In the genomic region with DNA sequence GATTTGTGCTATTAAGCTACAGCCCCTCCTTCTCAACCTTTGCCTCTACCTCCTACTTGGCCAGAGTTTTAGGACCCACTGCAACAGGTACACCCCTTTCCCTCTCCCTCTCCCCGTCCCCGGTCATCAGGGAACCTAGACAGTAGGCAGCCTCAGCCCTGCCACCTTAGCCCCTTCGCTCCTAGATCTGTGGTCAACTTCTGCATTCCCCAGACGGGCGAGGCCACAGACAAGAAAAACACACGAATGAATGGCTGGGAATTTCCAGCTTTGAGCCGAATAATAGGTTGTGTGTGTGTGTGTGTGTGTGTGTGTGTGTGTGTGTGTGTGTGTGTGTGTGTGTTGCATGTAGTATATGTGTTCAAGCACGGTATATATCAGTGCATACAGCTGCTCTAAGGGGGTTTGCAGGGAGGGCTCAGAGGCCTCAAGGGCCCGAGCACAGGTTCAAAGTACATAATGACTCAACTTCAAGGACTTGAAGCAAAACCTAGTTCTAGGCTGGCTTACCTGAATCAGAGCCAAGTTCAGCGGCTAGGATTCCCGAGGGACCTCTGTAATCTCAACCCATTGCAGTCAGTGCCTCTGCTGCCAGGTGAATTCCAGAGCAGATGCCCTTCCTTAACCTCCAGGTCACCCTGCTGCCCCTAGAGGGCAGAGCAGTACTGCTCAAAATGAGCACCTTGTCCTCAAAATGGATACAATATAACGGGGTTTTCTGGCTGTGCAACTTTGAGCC, we compare ENCODE assay signal across 8 mouse cellular contexts. TPM values are rescaled to one million over a fixed set of nuclear protein-coding genes. Genes with fewer than 3 reads are reported as not detected.
DNase-seq lines count a peak whose midpoint lies in the region; ATAC-seq and TF ChIP-seq lines count a peak whose summit lies in the region.

No protein-coding gene starts in this region.

- DNase-seq in heart, adult 18-20 months = peak; percentile 67 to 80
- DNase-seq in heart, embryonic 10.5 days (ENCODE audit: low spot score) = no peak
- DNase-seq in cerebellum, postnatal 14 days = peak; percentile 37 to 55
- peak; percentile 32 for DNase-seq in kidney, postnatal 0 days (ENCODE audit: low spot score)
- peak; percentile 16 to 51 for DNase-seq in natural killer cell, adult 2 months (ENCODE audit: low spot score in 2 of 2)
- no peak for DNase-seq in layer of hippocampus, postnatal 36 days
- no peak for DNase-seq in frontal cortex, postnatal 14 days (ENCODE audit: low spot score in 2 of 2)

- H3K9me3 ChIP-seq in heart, embryonic 10.5 days = no peaks in the 10 kb centered on the region
- H3K9me3 ChIP-seq in ES-Bruce4 (replicated peaks; ENCODE audit: control insufficient read depth, insufficient read depth, low read length, poor library complexity, severe bottlenecking) = no peaks in the 10 kb centered on the region
- H3K9me3 ChIP-seq in kidney, postnatal 0 days (replicated peaks; ENCODE audit: low read length) = no peaks in the 10 kb centered on the region

- H3K4me1 ChIP-seq in heart, embryonic 10.5 days = peaks cover 32% of the 10 kb centered on the region
- H3K4me1 ChIP-seq in ES-Bruce4 (ENCODE audit: control insufficient read depth, insufficient read depth, low read length) = no peaks in the 10 kb centered on the region
- H3K4me1 ChIP-seq in kidney, postnatal 0 days (replicated peaks; ENCODE audit: insufficient read depth, low read length) = peaks cover 20% of the 10 kb centered on the region

- no peak overlapping the region for H3K4me2 ChIP-seq in kidney, postnatal 0 days (ENCODE audit: low read length)

- WGBS in heart, embryonic 10.5 days = 60% methylated on average over 12 of the region's 12 CpGs
- 57% methylated on average over 12 of the region's 12 CpGs for WGBS in kidney, postnatal 0 days

- no peaks in the 10 kb centered on the region for H3K36me3 ChIP-seq in heart, embryonic 10.5 days
- no peaks in the 10 kb centered on the region for H3K36me3 ChIP-seq in ES-Bruce4 (ENCODE audit: control insufficient read depth, insufficient read depth, low read length, poor library complexity, severe bottlenecking)
- H3K36me3 ChIP-seq in kidney, postnatal 0 days (ENCODE audit: insufficient read depth, low read length) = no peaks in the 10 kb centered on the region

- TF ChIP-seq POLR2A in ES-Bruce4 (IDR thresholded peaks at IDR 0.05; ENCODE audit: insufficient read depth, low read length) = no peak

- H3K27ac ChIP-seq in heart, embryonic 10.5 days = no peak overlapping the region
- H3K27ac ChIP-seq in ES-Bruce4 (ENCODE audit: insufficient read depth, low read length) = no peak overlapping the region
- H3K27ac ChIP-seq in kidney, postnatal 0 days = peak overlapping the region; percentile 19; the same call in 1 of the 2 replicates

- no peak overlapping the region for H3K9ac ChIP-seq in ES-Bruce4 (ENCODE audit: low read depth, poor library complexity, severe bottlenecking)
- H3K9ac ChIP-seq in kidney, postnatal 0 days (ENCODE audit: low read depth, low read length) = no peak overlapping the region

- no peak for TF ChIP-seq EP300 in ES-Bruce4 (IDR thresholded peaks at IDR 0.05; ENCODE audit: insufficient read depth, low read depth, low read length)

- ATAC-seq in kidney, postnatal 0 days (replicated peaks; ENCODE audit: low FRiP score, low read depth) = no peak

- no peak overlapping the region for H3K4me3 ChIP-seq in heart, embryonic 10.5 days
- no peak overlapping the region for H3K4me3 ChIP-seq in ES-Bruce4 (ENCODE audit: low read depth, low read length)
- no peak overlapping the region for H3K4me3 ChIP-seq in kidney, postnatal 0 days (replicated peaks; ENCODE audit: low read depth, low read length)

- H3K27me3 ChIP-seq in heart, embryonic 10.5 days (ENCODE audit: insufficient read depth, poor library complexity, severe bottlenecking) = peaks cover 1% of the 10 kb centered on the region; the same call in 1 of the 2 replicates
- no peaks in the 10 kb centered on the region for H3K27me3 ChIP-seq in ES-Bruce4 (ENCODE audit: control insufficient read depth, insufficient read depth, low read length, poor library complexity, severe bottlenecking)
- no peaks in the 10 kb centered on the region for H3K27me3 ChIP-seq in kidney, postnatal 0 days (ENCODE audit: insufficient read depth, low read length)

- TF ChIP-seq CTCF in ES-Bruce4 (IDR thresholded peaks at IDR 0.05; ENCODE audit: low read depth, low read length) = peak; percentile 59
- peak; percentile 53 for TF ChIP-seq CTCF in kidney, postnatal 0 days (IDR thresholded peaks at IDR 0.05; ENCODE audit: low read depth)

RNA-seq across cellular contexts. Expression of gene Cx3cl1, which starts 13.6 kb away (rescaled TPM):
- total RNA-seq in heart, adult 18-20 months (2021) = 1 to 10 TPM; 5.7 to 6.1 TPM
- 6.2 and 11.0 TPM in 2 replicates for polyA plus RNA-seq in heart, embryonic 10.5 days (2016; fragmentation: Nextera tagmentation; extraction: Ambion mirVana)
- 3.2 and 3.4 TPM in 2 replicates for polyA plus RNA-seq in ES-Bruce4 (2011; ENCODE audit: insufficient read depth, insufficient read length, low read depth, missing spikeins)
- 21.5 and 23.4 TPM in 2 replicates for polyA plus RNA-seq in kidney, postnatal 0 days (2015; fragmentation: Nextera tagmentation; extraction: Ambion mirVana)
- 100 to 1,000 TPM; 425 TPM for total RNA-seq in layer of hippocampus, postnatal 36 days (2021)

RNA-seq across cellular contexts. Expression of gene Ccl17, which starts 24.8 kb away (rescaled TPM):
- total RNA-seq in heart, adult 18-20 months (2021) = 1 to 10 TPM in 1 of 2 experiments, not detected in 1; 1.5 TPM
- 0.57 and 0.63 TPM in 2 replicates for polyA plus RNA-seq in heart, embryonic 10.5 days (2016; fragmentation: Nextera tagmentation; extraction: Ambion mirVana)
- polyA plus RNA-seq in ES-Bruce4 (2011; ENCODE audit: insufficient read depth, insufficient read length, low read depth, missing spikeins) = not detected in 2 replicates
- polyA plus RNA-seq in kidney, postnatal 0 days (2015; fragmentation: Nextera tagmentation; extraction: Ambion mirVana) = 0.69 and 1.2 TPM in 2 replicates
- total RNA-seq in layer of hippocampus, postnatal 36 days (2021) = 1 to 10 TPM; 3.7 to 4.3 TPM

RNA-seq across cellular contexts. Expression of gene Ccl22, which starts 40.0 kb away (rescaled TPM):
- 1 to 10 TPM in 1 of 2 experiments, not detected in 1; 1.3 TPM for total RNA-seq in heart, adult 18-20 months (2021)
- not detected in 2 replicates for polyA plus RNA-seq in heart, embryonic 10.5 days (2016; fragmentation: Nextera tagmentation; extraction: Ambion mirVana)
- not detected in 2 replicates for polyA plus RNA-seq in ES-Bruce4 (2011; ENCODE audit: insufficient read depth, insufficient read length, low read depth, missing spikeins)
- polyA plus RNA-seq in kidney, postnatal 0 days (2015; fragmentation: Nextera tagmentation; extraction: Ambion mirVana) = not detected in 2 replicates
- total RNA-seq in layer of hippocampus, postnatal 36 days (2021) = not detected

RNA-seq across cellular contexts. Expression of gene Coq9, which starts 52.7 kb away (rescaled TPM):
- 100 to 1,000 TPM; 627 to 660 TPM for total RNA-seq in heart, adult 18-20 months (2021)
- 97.9 and 129 TPM in 2 replicates for polyA plus RNA-seq in heart, embryonic 10.5 days (2016; fragmentation: Nextera tagmentation; extraction: Ambion mirVana)
- polyA plus RNA-seq in ES-Bruce4 (2011; ENCODE audit: insufficient read depth, insufficient read length, low read depth, missing spikeins) = 36.0 and 47.5 TPM in 2 replicates
- polyA plus RNA-seq in kidney, postnatal 0 days (2015; fragmentation: Nextera tagmentation; extraction: Ambion mirVana) = 101 and 108 TPM in 2 replicates
- 10 to 100 TPM; 84.8 to 86.5 TPM for total RNA-seq in layer of hippocampus, postnatal 36 days (2021)

RNA-seq across cellular contexts. Expression of gene Ciapin1, which starts 52.7 kb away (rescaled TPM):
- total RNA-seq in heart, adult 18-20 months (2021) = 10 to 100 TPM; 66.6 to 74.8 TPM
- 148 and 158 TPM in 2 replicates for polyA plus RNA-seq in heart, embryonic 10.5 days (2016; fragmentation: Nextera tagmentation; extraction: Ambion mirVana)
- polyA plus RNA-seq in ES-Bruce4 (2011; ENCODE audit: insufficient read depth, insufficient read length, low read depth, missing spikeins) = 65.2 and 75.8 TPM in 2 replicates
- 112 and 129 TPM in 2 replicates for polyA plus RNA-seq in kidney, postnatal 0 days (2015; fragmentation: Nextera tagmentation; extraction: Ambion mirVana)
- 10 to 100 TPM; 71.9 to 73.9 TPM for total RNA-seq in layer of hippocampus, postnatal 36 days (2021)

Comparison
In these comparisons a context has a peak if more than half of its experiments do, and no peak if none do; other contexts are left out.
1. DNase-seq: peak in heart, adult 18-20 months (2 of 2), cerebellum, postnatal 14 days (2 of 2), kidney, postnatal 0 days (single experiment) and natural killer cell, adult 2 months (2 of 2); none in heart, embryonic 10.5 days (single experiment), layer of hippocampus, postnatal 36 days (0 of 2) and frontal cortex, postnatal 14 days (0 of 2).